Mouse (Mus musculus): Measurements from ENCODE around the gene Higd1a. TPM values are rescaled to one million over a fixed set of nuclear protein-coding genes. Genes with fewer than 3 reads are reported as not detected.

The Higd1a gene
- polyA plus RNA-seq, 1 experiment from 2014 or later, result 275 TPM

DNA sequence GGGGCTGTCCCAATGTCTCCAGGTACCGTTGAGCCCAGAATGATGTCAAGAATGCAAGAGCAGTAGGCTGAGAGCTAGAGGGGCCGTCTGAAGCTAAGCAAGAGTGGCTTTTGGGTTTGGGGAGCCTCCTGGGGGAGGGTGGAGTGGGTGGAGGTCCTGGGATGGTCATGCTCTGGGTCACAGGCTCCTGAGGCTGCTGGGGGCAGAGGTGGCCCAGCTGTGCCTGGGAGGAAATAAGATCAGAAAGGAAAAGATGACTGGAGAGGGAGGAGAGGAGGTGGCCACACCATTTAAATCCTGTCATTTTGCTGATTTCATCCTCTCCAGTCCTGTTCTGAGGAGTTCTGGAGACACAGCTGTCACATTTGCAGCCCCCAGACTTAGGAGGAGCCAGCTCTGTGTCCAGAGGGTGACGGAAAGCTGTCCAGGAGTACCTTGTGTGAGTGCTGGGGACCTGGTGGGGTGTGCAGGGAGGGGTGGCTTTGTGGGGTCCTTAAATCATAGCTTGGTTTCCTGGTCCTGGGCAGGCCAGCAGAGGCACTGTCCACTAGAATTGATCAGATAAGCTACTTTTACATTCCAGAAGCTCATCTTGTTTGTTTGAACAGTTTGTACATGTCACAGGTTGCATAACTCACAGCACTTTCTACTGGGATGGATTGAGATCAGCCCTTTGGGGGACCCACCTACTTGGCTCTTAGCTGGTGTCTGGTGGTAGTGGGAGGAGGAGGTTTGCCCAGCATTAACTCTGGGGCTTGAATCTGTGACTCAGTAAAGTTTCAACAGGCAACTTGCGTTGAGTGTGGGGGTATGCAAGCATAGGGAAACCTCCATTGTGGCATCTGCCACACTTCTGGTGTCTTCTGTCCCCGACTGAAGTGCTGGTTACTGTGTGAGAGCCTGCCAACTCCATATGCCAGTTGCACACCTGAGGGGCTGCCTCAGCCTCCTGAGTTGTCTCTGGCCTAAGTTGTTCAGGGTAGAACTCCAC lies 43.8 kb upstream of the Higd1a start:
- H3K27me3 ChIP-seq (ENCODE audit: control insufficient read depth, insufficient read depth, low read length), result no peaks in the 10 kb centered on the region
- WGBS, result 63% methylated on average over 5 of the region's 5 CpGs
- H3K4me3 ChIP-seq (ENCODE audit: control insufficient read depth in 1 of 2, insufficient read depth in 1 of 2, low read depth in 1 of 2, low read length in 2 of 2), result no peak overlapping the region
- no peaks in the 10 kb centered on the region for H3K9me3 ChIP-seq (ENCODE audit: control insufficient read depth, low read length)
- no peak overlapping the region for H3K27ac ChIP-seq (replicated peaks in 1 of 2; ENCODE audit: control insufficient read depth in 1 of 2, insufficient read depth in 1 of 2, low read depth in 2 of 2, low read length in 2 of 2)
- H3K4me2 ChIP-seq (ENCODE audit: low read length), result no peak overlapping the region
- H3K9ac ChIP-seq (ENCODE audit: low read length), result no peak overlapping the region
- ATAC-seq (ENCODE audit: insufficient number of reproducible peaks, insufficient read depth, low FRiP score, low read depth), result no peak
- H3K4me1 ChIP-seq (ENCODE audit: control insufficient read depth in 2 of 2, insufficient read depth in 2 of 2, low read length in 2 of 2), result peaks cover 0 to 6% of the 10 kb centered on the region in 2 experiments; a peak in 2 of 4 replicates
- no peaks in the 10 kb centered on the region for H3K36me3 ChIP-seq (ENCODE audit: control insufficient read depth, insufficient read depth, low read length)

DNA sequence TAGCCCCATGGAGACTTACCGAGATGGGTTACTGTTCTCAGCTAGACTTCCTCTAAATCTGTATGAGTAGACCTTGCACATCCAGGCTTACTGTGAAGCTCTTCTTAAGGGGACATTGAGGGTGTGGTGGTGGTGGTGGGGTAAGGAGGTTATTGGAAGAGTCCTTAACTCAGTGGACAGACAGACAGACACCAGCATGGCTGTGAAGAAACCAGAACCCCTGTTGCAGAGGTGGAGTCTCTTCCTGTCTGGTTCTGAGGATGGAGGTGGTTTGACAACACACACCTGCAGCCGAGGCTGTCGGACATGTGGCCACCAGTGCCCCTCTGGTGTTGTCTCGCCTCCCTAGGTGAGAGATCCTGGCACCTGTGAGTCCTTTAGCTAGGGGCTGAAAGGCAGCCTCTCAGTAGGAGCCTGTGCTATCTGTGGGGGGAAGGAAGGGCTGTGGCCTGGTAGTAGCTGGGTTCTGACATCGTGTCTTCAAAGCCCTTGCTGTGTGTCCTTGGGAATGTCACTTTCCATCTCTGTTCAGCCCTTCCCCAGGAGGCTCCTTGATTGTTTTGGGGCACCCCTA lies 42.2 kb upstream of the Higd1a start:
- Histone ChIP-seq H3K4me2 (ENCODE audit: low read length) (no peak overlapping the region), H3K9me3 (ENCODE audit: control insufficient read depth, low read length) (no peaks in the 10 kb centered on the region), H3K4me3 (ENCODE audit: control insufficient read depth in 1 of 2, insufficient read depth in 1 of 2, low read depth in 1 of 2, low read length in 2 of 2) (no peak overlapping the region), H3K27me3 (ENCODE audit: control insufficient read depth, insufficient read depth, low read length) (no peaks in the 10 kb centered on the region), H3K27ac (replicated peaks in 1 of 2; ENCODE audit: control insufficient read depth in 1 of 2, insufficient read depth in 1 of 2, low read depth in 2 of 2, low read length in 2 of 2) (no peak overlapping the region), H3K9ac (ENCODE audit: low read length) (no peak overlapping the region), H3K4me1 (ENCODE audit: control insufficient read depth in 2 of 2, insufficient read depth in 2 of 2, low read length in 2 of 2) (peaks cover 0 to 9% of the 10 kb centered on the region in 2 experiments; a peak in 2 of 4 replicates), H3K36me3 (ENCODE audit: control insufficient read depth, insufficient read depth, low read length) (no peaks in the 10 kb centered on the region)
- WGBS, result 74% methylated on average over 5 of the region's 5 CpGs
- no peak for ATAC-seq (ENCODE audit: insufficient number of reproducible peaks, insufficient read depth, low FRiP score, low read depth)

DNA sequence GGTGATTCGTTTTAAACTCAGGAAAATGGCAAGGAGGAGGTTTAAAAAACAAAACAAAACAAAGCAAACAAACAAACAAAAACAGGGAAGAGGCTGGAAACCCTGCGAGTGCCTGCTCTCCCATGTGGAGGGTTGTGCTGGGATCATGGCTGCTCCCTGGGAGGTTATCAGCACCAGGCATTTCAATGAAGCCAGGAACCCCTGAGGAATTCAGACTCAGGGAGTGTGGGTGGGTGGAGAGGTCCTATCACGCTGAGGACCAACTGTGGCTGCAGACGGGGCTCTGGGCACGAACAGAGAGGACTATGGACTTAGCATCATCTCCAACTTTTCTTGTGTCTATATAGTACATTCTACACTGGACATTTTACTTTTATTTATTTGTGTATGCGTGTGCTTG lies 41.1 kb upstream of the Higd1a start:
- no peak overlapping the region for H3K27ac ChIP-seq (replicated peaks in 1 of 2; ENCODE audit: control insufficient read depth in 1 of 2, insufficient read depth in 1 of 2, low read depth in 2 of 2, low read length in 2 of 2)
- peaks cover 0 to 9% of the 10 kb centered on the region in 2 experiments; a peak in 2 of 4 replicates for H3K4me1 ChIP-seq (ENCODE audit: control insufficient read depth in 2 of 2, insufficient read depth in 2 of 2, low read length in 2 of 2)
- H3K9me3 ChIP-seq (ENCODE audit: control insufficient read depth, low read length), result no peaks in the 10 kb centered on the region
- H3K36me3 ChIP-seq (ENCODE audit: control insufficient read depth, insufficient read depth, low read length), result no peaks in the 10 kb centered on the region
- no peak overlapping the region for H3K4me3 ChIP-seq (ENCODE audit: control insufficient read depth in 1 of 2, insufficient read depth in 1 of 2, low read depth in 1 of 2, low read length in 2 of 2)
- H3K27me3 ChIP-seq (ENCODE audit: control insufficient read depth, insufficient read depth, low read length), result no peaks in the 10 kb centered on the region
- no peak for ATAC-seq (ENCODE audit: insufficient number of reproducible peaks, insufficient read depth, low FRiP score, low read depth)
- 28% methylated on average over 6 of the region's 6 CpGs for WGBS
- H3K4me2 ChIP-seq (ENCODE audit: low read length), result no peak overlapping the region
- H3K9ac ChIP-seq (ENCODE audit: low read length), result no peak overlapping the region

DNA sequence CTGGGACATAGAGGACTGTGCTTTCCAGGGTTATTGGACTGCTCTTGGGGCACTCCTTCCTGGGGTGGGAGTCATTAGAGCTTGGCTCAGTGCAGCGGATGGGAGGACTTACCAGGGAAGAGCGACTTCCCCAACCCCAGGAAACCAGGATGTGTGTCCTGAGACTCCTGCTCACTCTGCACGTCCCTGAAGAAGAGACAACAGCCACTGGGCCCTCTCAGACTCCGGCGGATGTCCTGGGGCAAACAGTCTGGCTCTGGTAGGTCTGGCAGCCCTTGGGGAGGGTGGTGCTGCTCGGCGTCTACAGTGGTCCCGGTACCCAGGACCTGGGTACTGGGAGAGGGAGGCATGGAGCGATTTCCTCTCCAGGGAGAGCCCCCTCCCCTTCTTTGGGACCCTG lies 40.1 kb upstream of the Higd1a start, which contains the start of gene Ackr2:
Gene Ackr2, plus strand, starts transcription at position 111 of the 400 bp plus-strand sequence.
- Histone ChIP-seq H3K27ac (replicated peaks in 1 of 2; ENCODE audit: control insufficient read depth in 1 of 2, insufficient read depth in 1 of 2, low read depth in 2 of 2, low read length in 2 of 2) (no peak within 1 kb of the TSS), H3K4me3 (ENCODE audit: control insufficient read depth in 1 of 2, insufficient read depth in 1 of 2, low read depth in 1 of 2, low read length in 2 of 2) (no peak within 1 kb of the TSS), H3K9me3 (ENCODE audit: control insufficient read depth, low read length) (no peaks in the 10 kb centered on the region), H3K27me3 (ENCODE audit: control insufficient read depth, insufficient read depth, low read length) (no peaks in the 10 kb centered on the region), H3K9ac (ENCODE audit: low read length) (no peak within 1 kb of the TSS), H3K4me2 (ENCODE audit: low read length) (no peak within 1 kb of the TSS), H3K36me3 (ENCODE audit: control insufficient read depth, insufficient read depth, low read length) (no peaks in the 10 kb centered on the region), H3K4me1 (ENCODE audit: control insufficient read depth in 2 of 2, insufficient read depth in 2 of 2, low read length in 2 of 2) (peaks cover 0 to 9% of the 10 kb centered on the region in 2 experiments; a peak in 2 of 4 replicates)
- 78% methylated on average over 9 of the region's 9 CpGs for WGBS
- no peak for ATAC-seq (ENCODE audit: insufficient number of reproducible peaks, insufficient read depth, low FRiP score, low read depth)

DNA sequence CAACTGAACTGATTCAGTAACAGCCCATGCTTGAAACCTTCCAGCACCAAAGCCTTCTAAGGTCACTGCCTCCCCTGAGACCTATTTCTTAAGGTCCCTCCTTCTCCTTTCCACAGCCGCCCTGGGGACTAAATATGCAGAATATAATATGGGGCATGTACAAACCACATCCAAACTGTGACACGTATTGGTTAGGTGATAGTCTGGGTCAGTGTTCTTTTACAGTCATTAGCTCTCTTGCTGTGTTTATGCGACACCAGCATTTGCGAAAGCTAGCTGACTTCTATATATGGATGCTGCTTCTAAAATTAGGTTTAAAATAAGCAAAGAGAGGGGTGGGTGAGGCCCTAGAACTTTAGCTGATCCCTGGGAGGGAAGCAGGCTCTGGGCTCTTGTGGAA lies 38.7 kb upstream of the Higd1a start:
- H3K9ac ChIP-seq (ENCODE audit: low read length), result no peak overlapping the region
- 49% methylated on average over 4 of the region's 4 CpGs for WGBS
- H3K27ac ChIP-seq (replicated peaks in 1 of 2; ENCODE audit: control insufficient read depth in 1 of 2, insufficient read depth in 1 of 2, low read depth in 2 of 2, low read length in 2 of 2), result no peak overlapping the region
- no peak for ATAC-seq (ENCODE audit: insufficient number of reproducible peaks, insufficient read depth, low FRiP score, low read depth)
- no peaks in the 10 kb centered on the region for H3K27me3 ChIP-seq (ENCODE audit: control insufficient read depth, insufficient read depth, low read length)
- no peak overlapping the region for H3K4me3 ChIP-seq (ENCODE audit: control insufficient read depth in 1 of 2, insufficient read depth in 1 of 2, low read depth in 1 of 2, low read length in 2 of 2)
- H3K4me2 ChIP-seq (ENCODE audit: low read length), result no peak overlapping the region
- H3K9me3 ChIP-seq (ENCODE audit: control insufficient read depth, low read length), result no peaks in the 10 kb centered on the region
- no peaks in the 10 kb centered on the region for H3K36me3 ChIP-seq (ENCODE audit: control insufficient read depth, insufficient read depth, low read length)
- H3K4me1 ChIP-seq (ENCODE audit: control insufficient read depth in 2 of 2, insufficient read depth in 2 of 2, low read length in 2 of 2), result peaks cover 0 to 9% of the 10 kb centered on the region in 2 experiments; a peak in 2 of 4 replicates

DNA sequence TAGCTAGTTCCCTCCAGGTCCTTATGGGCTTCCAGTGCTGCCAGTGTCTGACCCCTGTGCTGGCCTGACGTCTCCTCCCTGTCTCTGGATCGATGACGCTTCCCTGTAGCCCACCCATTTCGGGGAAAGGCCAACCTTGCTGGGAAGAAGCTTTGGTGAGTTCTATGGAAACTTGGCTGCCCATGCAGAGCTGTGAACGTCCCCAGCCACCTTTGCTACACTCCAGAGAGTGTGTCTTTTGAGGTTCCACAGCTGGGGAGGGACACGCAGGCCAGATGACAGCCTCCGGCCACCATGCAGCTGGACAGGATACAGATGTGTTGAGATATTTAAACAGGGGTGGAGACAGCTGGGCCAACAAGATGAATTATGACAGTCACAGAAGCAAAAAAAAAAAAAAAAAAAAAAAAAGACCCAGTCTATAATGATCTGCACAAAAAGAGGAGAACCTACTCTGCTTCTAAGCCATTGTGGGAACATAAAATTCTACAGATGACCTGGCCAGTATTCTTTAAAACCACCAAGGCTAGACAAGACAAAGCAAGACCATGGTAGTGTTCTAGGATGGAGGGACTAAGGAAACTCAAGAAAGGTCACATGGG lies 37.3 kb upstream of the Higd1a start:
- no peak for ATAC-seq (ENCODE audit: insufficient number of reproducible peaks, insufficient read depth, low FRiP score, low read depth)
- Histone ChIP-seq H3K36me3 (ENCODE audit: control insufficient read depth, insufficient read depth, low read length) (no peaks in the 10 kb centered on the region), H3K9ac (ENCODE audit: low read length) (no peak overlapping the region), H3K4me2 (ENCODE audit: low read length) (no peak overlapping the region), H3K9me3 (ENCODE audit: control insufficient read depth, low read length) (no peaks in the 10 kb centered on the region), H3K4me1 (ENCODE audit: control insufficient read depth in 2 of 2, insufficient read depth in 2 of 2, low read length in 2 of 2) (peaks cover 8 to 11% of the 10 kb centered on the region in 2 experiments), H3K27me3 (ENCODE audit: control insufficient read depth, insufficient read depth, low read length) (no peaks in the 10 kb centered on the region), H3K27ac (replicated peaks in 1 of 2; ENCODE audit: control insufficient read depth in 1 of 2, insufficient read depth in 1 of 2, low read depth in 2 of 2, low read length in 2 of 2) (no peak overlapping the region), H3K4me3 (ENCODE audit: control insufficient read depth in 1 of 2, insufficient read depth in 1 of 2, low read depth in 1 of 2, low read length in 2 of 2) (no peak overlapping the region)
- 69% methylated on average over 7 of the region's 7 CpGs for WGBS

DNA sequence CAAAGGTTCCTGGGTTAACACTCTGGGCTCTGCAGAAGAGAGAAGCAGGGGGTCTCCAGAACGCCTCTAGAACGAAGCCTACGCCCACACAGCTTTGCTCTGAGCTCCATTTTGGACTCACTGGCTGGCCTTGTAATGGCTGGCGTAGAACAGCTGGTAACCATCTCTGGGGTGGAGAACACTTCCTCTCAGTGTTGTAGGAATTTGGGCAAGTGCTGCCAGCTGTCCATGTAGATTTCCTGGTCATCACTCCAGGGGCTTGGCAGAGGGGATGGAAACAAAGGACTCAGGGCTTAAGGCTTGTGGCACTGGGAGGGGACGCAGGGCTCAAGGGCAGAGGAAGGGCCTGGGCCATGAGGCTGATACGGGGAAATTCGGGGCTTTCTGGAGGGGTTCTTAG lies 36.3 kb upstream of the Higd1a start:
- Histone ChIP-seq H3K27ac (replicated peaks in 1 of 2; ENCODE audit: control insufficient read depth in 1 of 2, insufficient read depth in 1 of 2, low read depth in 2 of 2, low read length in 2 of 2) (no peak overlapping the region), H3K4me1 (ENCODE audit: control insufficient read depth in 2 of 2, insufficient read depth in 2 of 2, low read length in 2 of 2) (peaks cover 15 to 18% of the 10 kb centered on the region in 2 experiments), H3K27me3 (ENCODE audit: control insufficient read depth, insufficient read depth, low read length) (no peaks in the 10 kb centered on the region), H3K9ac (ENCODE audit: low read length) (no peak overlapping the region), H3K36me3 (ENCODE audit: control insufficient read depth, insufficient read depth, low read length) (no peaks in the 10 kb centered on the region), H3K9me3 (ENCODE audit: control insufficient read depth, low read length) (no peaks in the 10 kb centered on the region), H3K4me2 (ENCODE audit: low read length) (no peak overlapping the region), H3K4me3 (ENCODE audit: control insufficient read depth in 1 of 2, insufficient read depth in 1 of 2, low read depth in 1 of 2, low read length in 2 of 2) (no peak overlapping the region)
- 70% methylated on average over 7 of the region's 7 CpGs for WGBS
- ATAC-seq (ENCODE audit: insufficient number of reproducible peaks, insufficient read depth, low FRiP score, low read depth), result no peak

Data from heart, embryonic 14.5 days (tissue).